Mouse (Mus musculus) right cerebral cortex, postnatal 14 days (tissue): ENCODE measurements around the gene Slc15a1.

ENCODE experiments used
- DNase-seq: peaks from one replicate; pipeline ENCODE4 v3.0.0; 2022

The Slc15a1 gene

GRCm38 (mm10) chr14:121504781-121505484, at the start of gene Slc15a1:
Gene Slc15a1 (minus strand): TSS chr14:121505252.
- no peak for DNase-seq

DNA sequence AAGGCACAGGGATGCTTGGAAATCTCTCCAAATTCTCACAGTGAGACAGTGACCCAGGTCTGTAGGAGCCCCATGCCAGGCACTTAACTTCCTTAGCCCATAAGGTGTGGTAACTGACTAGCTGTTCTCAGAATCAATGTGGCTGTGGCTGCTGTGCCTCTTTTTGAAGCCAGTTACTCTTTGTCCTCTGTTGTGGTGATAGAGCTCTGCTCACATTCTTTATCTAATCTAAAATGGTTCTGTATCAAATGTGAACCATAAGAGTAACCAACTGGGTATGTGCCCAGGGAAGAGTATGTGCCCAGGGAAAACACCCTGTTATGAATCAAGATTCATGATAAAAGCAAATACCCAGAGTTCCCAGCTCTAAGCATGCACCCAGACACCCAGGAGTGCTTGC, 48.7 kb upstream of the Slc15a1 start:
- DNase-seq: no peak

DNA sequence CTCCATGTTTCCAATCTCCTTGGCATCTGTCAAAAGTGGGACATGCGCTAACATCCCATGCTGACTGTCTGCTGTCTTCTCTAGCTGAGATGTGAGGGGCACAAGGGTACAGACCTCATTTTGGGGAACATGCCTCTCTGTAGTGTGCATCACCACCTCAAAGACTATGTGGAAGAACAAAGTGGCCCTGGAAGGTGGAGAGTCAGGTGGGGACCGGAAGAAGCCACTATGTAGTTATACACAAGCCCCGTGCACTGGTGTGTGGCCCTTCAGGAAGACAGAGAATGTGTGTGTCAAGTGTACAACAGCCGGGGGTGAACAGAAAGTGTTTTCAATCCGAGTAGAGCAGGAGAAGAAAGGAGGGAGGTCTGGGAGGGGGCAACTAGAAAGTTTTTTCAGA, 47.5 kb upstream of the Slc15a1 start:
- DNase-seq: no peak

GRCm38 (mm10) chr14:121549834-121550233, 44.8 kb upstream of the Slc15a1 start:
- no peak for DNase-seq

- DNase-seq: no peak
Observed at GRCm38 (mm10) chr14:121547745-121548144, 42.7 kb upstream of the Slc15a1 start.

GRCm38 (mm10) chr14:121546621-121547020, 41.6 kb upstream of the Slc15a1 start:
- no peak for DNase-seq

DNA sequence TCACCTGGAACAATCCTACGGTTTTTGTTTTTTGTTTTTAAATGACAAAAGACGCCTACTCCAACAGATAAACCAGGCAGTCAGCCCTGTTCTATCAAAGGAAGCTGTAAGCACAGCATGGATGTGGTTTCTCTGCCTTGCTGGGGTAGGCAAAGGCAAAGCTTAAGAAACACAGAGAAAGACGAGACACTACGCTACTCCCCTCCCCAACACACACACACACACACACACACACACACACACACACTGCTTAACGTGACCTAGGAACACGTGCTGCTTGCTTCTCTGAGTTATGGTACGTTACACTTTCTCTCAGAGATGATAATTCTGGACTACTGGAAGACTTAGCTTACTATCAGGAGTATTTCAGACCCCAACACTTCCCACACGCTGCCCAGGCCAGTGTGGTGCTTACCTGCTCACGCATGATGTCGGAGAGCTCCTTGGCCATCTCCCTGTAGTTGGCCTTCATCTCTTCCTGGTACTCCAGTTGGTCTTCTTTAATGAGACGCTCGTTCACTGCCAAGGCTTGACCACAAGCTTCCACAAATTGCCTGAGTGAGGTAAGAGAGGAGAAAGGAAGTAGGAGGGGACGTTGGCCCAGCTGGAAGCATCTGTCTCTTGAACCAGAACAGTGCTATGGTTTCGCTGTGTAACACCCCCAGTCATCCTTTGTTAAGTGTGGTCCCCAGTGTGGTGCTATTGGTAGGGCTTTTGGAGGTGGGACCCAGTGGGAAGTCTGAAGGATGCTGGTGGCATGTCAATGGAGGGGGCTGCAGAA, 40.7 kb upstream of the Slc15a1 start:
- DNase-seq: no peak

GRCm38 (mm10) chr14:121541262-121541661, 36.2 kb upstream of the Slc15a1 start:
- no peak for DNase-seq

DNA sequence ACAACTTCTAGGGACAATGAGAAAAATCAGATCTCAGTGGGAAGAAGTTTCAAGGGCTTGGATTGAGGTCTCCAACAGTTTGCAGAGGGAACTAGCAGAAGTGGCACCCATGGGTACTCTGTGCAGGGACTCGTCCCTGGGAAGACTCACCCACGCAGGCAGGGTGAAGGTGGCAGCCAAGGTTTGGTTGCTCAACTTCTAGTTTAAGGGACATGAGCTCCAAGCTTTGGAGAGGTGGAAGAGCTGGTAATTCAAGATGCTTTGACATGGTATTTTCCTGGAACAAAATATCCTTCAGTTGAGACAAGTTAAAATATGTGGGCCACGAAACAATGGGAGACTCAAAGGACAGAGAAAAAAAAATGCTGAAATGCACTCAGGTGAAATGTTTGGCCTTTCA, 29.4 kb upstream of the Slc15a1 start:
- DNase-seq: no peak

DNA sequence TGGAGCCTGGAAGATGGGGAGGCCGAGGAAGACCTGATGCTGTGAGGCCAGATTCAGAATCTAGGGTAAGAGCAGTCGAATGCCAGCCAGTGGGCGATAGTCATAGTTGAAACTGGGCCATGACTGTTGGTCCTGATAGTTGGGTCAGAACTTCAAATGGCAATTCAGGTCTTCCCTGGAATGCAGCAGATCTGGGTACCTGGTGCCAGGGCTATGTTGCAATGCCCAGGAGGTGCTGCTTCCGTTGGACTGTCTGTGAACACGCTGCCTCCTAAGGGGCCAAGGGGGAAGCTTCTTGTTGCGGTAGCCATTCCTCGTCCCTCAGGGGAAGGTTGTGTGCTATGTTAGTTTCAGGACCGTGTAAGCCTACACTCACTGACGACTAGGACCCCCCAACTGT, 25.8 kb upstream of the Slc15a1 start:
- no peak for DNase-seq

GRCm38 (mm10) chr14:121527883-121528282, 22.8 kb upstream of the Slc15a1 start:
- no peak for DNase-seq

DNA sequence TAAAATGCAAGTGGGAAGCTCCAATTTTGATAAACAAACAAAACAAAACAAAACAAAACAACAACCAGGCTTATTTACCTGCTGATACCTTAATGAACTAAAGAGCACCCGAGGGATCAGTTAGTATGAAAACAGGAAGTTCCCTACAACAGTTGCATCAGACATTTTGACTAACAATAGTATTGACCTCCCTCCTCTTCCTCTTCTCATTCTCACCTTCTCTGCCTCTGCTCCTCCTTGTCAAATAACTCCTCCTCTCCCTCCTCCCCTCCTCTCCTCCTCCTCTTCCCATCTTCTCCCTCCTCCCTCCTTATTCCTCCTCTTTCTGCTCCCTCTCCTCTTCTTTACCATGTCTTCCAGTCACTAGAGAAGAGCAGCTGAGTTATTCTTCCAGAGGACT, 22.1 kb upstream of the Slc15a1 start:
- DNase-seq: no peak

DNA sequence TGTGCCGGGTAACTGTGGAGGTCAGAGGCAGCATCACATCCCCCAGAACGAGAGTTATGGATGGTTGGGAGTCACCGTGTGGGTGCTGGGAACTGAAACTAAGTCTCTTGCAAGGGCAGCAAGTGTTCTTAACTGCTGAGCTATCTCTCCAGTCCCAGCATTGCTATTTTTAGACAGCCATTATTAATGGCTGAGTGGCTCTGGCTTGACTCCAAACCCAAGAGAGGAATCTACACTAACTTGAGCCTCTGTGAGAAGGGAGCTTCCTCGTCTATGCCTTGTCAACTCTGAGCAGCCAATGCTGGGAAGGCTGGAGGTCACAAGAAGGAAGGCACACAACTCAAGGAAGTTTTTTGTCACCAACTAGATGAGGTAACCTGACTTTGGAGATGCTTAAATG, 16.7 kb upstream of the Slc15a1 start:
- DNase-seq: no peak

DNA sequence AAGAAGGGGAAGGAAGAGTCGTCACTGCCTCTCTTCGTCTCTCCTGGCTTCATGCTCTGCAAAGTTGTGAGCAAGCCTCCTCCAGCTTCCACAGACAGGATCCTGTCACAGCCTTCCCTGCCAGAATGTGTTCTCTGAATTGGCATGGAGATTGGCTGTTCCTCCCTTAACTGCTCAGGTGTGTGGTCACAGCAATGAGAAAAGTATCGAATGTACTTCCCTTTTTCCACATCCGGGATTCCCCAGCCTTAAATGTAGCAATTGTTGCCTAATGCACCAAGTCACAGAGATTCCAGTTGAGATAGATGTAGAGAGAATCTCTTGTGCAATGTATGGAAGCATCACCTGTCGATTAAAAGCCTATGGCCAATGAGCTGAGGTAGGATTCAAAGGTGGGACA, 11.8 kb upstream of the Slc15a1 start:
- DNase-seq: no peak

DNA sequence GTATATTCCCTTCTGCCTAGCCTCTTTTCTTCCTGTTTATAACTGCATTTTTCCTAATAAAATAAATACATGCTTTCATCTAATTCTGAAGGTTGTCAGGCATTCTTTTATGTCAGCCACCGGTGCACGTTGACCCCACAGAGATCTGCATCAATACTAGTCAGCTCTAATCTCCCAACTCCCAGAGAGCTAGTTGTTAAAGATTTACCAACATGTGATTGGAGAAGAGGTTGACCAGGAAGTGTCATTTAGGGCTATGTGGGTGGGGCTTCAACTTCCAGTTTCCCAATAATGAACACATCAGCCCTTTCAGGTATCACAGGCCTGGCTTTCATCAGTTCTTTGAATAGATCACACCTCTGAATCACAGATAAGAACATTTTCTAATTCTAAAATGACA, 3.9 kb upstream of the Slc15a1 start:
- DNase-seq: no peak

DNA sequence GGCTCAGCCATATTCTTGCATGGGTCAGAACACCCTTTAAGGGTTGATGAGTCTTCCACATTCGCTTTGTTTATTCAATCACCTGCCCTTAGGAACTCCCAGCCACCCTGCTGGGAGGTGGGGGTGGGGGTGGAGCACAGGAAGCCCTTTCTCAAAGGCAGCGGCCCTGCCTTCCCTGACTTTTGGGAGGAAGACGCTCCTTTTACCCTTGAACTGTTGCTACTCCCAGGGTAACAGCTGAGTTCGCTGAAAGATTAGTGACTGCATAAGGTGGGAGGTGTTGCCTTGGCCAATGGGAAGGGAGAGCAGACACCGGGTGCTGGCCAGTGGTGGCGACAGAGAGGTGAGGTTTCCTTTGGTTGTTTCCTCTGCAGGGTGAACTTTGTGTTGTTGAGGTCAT, 1.3 kb upstream of the Slc15a1 start:
- no peak for DNase-seq

GRCm38 (mm10) chr14:121505485-121505860, 421 bp upstream of the Slc15a1 start:
- DNase-seq: no peak

DNA sequence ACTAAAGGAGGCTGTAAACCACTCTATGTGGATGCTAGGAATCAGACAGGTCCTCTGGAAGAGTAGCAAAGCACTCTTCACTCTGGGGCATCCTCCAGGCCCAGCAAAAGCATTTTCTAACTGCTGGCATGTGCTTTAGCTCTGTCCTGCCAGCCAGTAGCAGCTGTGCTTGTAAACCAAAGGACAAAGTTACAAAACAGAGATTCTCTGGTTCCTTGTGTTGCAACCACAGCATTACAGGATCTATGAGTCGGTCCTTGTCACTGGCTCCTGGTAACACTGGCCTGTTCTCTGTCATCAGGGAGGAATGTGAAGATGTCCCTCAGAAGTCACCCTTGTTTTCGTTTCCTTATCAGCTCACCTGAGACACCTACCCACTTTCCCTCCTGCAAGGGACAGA, 4.5 kb downstream of the Slc15a1 start:
- no peak for DNase-seq

DNA sequence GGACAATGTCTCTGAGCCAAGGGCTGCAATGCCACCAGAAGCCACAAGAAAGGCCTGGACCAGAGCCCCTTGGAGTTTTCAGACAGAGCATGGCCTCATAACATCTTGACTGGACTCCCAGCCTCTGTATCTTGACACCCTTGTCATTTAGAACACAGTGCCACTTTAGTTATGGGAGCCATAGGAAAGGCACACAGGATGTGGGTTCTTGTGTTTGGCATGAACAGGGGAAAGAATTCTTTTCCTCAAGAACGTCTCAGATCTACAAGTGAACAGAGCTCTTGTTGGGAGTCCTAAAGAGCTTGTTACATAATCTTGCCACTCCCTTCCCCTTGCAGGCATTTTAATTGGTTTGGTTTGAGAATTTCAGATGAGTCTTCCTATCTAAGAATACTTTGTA, 5.3 kb downstream of the Slc15a1 start:
- DNase-seq: no peak

GRCm38 (mm10) chr14:121497800-121498199, 7.3 kb downstream of the Slc15a1 start:
- DNase-seq: no peak

GRCm38 (mm10) chr14:121495741-121496140, 9.3 kb downstream of the Slc15a1 start:
- DNase-seq: no peak

- DNase-seq: no peak
Observed at GRCm38 (mm10) chr14:121495120-121495519, 9.9 kb downstream of the Slc15a1 start.

DNA sequence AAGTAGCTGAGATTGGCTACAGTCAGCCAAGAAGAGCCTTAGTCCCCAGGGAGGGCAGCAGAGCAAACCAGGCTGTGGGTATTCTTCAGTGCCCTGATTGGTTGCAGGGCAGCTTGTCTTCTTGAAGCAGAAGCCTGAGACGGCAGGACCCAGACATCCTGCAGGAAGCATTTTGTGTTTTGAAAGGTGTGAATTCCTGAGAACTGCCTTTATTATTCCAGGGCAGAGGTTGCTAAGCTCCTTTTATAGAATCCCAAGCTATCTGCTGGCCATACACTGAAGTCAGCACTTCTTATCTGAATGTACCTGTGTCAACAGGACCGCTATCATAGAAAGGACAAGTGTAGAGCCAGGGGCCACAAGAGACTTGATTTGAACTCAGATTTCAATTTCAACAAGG, 10.8 kb downstream of the Slc15a1 start:
- DNase-seq: no peak

GRCm38 (mm10) chr14:121493712-121494111, 11.3 kb downstream of the Slc15a1 start:
- no peak for DNase-seq

DNA sequence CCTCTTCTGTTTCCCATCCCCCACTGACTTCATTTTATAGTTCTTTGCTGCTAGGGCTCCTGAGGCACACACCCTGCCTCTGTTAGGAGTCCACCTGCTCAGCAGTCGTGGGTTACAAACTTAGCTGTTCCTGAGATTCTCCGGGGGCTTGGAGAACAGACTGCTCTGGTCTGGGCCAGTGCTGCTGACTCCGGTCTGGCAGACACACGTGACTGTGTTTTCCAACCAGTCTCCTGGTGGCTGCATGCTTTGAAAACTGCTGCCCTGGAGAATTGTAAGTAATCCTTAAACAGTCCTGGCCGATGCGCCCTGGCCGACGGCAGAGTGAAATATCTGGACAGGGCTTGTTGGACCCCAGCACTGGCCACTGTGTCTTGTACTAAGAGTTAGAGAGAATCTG, 12.7 kb downstream of the Slc15a1 start:
- DNase-seq: no peak
